Mouse (Mus musculus) adipose tissue, adult 10 weeks (tissue): ENCODE data around the gene Srsy. TPM values are rescaled to one million over a fixed set of nuclear protein-coding genes. Genes with fewer than 3 reads are reported as not detected.

Experiments
- polyA plus RNA-seq: library from polyadenylated mRNA; stranded (reverse); fragments of 350-450 nt; fragmentation: Illumina TruSeq; extraction: RNeasy Lipid Tissue Mini Kit (QIAGEN cat#74804); gene quantifications from one replicate; pipeline ENCODE4 v1.2.3, GENCODE M21; 2014; ENCODE audit warnings: low read depth, low replicate concordance

The Srsy gene
- not detected for polyA plus RNA-seq

DNA sequence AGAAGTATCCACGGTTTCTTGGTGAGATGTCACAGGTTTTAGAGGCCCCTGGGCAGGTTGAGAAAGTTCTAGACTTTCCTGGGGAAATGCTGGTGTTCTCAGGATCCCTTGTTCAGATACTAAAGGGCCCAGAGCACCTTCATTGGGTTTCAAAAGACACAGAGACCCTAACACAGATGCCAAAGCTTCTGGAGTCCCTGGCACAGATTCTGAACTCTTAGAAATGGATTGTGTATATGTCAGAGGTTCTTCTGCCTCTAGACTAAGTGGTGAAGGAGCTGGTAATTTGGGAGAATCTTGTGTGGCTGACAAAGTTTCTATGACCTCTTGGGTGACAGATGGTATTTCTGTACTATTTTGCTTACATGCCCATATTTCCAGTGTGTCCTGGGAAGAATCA lies at the start of gene Srsy:
Gene Srsy (minus strand): TSS at position 101 of the 400 bp plus-strand sequence.

Other genes with a start within 250 kb of the Srsy start
- not detected for gene Gm21904, start 91.1 kb downstream of the Srsy start, polyA plus RNA-seq
- gene Gm20772, start 62.6 kb downstream of the Srsy start, polyA plus RNA-seq: not detected
- gene Gm20831, start 62.6 kb downstream of the Srsy start, polyA plus RNA-seq: not detected
- gene Gm21764, start 124.5 kb upstream of the Srsy start, polyA plus RNA-seq: not detected
- not detected for gene Ssty1, start 151.8 kb upstream of the Srsy start, polyA plus RNA-seq